Mouse (Mus musculus) ZHBTc4 (cell line): Measurements from ENCODE around the gene Pitpnm2.

Experiments used
- DNase-seq: peaks from one replicate; pipeline ENCODE4 v3.0.0-alpha.2; 2011; ENCODE audit warnings: low read depth, low spot score

Pitpnm2 gene

GRCm38 (mm10) chr5:124247986-124248626 lies 1.5 kb downstream of the Pitpnm2 start:
- DNase-seq = peak; percentile 74

DNA sequence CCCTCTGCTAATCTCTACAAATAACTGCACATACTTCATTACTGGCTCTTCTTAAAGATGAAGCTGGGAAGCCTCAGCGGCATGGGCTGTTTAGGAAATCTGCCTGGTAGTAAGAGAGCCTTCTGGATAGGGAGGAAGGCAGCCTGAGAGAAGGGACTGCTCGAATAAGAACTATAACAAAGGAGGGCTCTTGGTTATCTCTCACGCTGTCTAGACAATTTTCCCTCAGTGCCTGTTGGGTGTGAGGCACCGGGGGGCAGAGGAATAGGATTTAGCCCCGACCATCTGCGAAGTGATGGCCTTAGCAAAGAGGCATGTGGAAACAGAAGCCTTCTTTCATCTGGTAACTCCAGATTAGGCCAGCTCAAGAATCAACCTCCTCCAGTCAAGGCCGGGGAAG lies 2.3 kb downstream of the Pitpnm2 start:
- no peak for DNase-seq

DNA sequence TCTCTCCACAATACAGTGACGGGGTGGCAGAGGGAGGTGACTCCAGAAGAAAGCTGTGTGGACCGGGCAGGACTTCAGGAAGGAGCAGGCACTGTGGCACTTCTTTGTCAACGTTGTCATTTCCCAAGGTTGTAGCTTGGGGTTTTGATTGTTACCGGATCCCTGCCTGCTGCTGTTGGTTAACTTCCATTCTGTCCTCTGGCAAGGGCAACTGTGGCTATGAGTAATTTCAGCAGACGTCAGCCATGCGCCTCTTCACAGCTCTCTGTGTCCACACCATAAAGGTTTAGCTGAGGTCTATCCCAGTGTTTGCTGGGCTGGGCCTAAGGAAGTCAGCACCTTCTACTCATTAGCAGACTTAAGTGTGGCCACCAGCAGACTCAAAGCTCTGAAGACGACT lies 4.7 kb downstream of the Pitpnm2 start:
- DNase-seq = peak; percentile 13

GRCm38 (mm10) chr5:124244449-124244848 lies 5.1 kb downstream of the Pitpnm2 start:
- DNase-seq = no peak

GRCm38 (mm10) chr5:124243236-124243901 lies 6.2 kb downstream of the Pitpnm2 start:
- DNase-seq = peak; percentile 51

GRCm38 (mm10) chr5:124241686-124242444 lies 7.7 kb downstream of the Pitpnm2 start:
- no peak for DNase-seq

DNA sequence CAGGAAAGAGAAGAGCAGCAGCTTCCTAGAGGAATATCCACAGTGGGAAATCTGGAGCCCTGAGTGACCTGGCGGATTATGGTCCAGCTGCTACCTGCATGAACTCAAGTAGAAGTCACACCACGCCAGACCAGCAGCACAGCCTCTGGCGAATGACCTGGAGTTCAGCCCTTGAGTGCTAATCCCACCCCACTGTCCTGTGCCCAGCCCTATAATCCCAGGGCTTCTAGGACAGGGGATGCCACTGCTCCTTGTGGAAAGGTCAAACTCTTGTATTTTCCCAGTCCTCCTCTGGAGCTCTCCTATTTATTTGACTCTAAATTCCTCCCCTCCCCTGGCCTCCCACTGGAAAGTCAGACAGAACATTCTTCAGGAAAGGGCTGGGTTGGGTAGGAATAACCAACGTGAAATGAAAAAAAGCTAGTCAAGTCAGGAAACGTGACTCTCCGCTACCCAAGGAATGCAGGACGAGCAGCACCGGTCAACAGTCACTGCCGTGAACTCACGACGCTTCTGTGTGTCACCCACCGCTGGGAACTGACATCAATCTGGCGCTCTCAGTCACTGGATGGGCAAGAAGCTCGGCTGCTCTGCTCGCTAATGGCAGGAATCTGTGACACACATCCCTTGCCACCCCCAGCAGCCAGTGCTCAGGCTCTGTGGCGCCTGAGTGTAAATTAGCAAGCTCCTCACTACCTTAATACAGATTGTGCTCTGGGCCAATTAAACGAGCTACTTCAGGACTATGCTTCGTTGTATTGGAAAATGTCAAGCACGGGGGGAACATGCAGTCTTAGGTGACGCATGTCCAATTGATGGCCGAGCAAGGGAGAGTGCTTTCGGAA lies 8.5 kb downstream of the Pitpnm2 start:
- DNase-seq = no peak

DNA sequence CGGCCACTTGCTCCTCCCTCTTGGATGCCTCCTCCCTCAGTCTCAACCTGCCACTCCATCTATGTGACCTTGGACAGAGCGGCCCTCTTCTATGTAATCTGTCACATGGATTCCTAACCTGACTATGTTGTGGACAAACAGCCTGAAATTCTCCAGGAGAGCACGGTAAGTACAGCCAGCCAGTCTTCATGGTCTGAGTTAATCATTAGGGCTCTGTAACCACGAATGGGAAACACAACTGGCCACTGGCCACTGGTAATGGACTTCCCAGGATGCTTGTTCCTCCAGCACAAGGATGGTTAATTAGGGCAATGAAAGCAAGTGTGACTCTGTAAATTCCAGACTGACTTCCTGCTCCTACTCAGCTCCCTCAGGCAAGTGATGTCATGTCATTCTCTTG lies 13.4 kb downstream of the Pitpnm2 start:
- no peak for DNase-seq

DNA sequence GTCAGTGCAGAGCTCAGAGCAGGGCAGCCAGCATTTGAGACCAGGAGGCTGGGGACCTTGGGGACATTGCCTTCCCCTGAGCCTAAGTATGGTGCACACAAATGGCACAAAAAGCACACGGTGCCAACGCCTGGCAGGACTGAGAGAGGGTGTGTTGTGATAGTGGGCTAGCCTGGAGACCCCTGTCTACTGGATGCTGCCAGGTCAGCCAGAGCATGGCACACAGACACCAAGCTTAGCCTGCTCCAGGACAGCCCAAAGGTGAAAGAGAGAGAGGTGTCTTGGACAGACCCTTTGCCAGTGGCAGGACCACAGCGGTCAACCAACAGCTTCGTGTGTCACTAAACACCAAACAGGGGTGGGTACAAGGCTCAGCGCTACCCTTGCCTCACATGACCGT lies 14.8 kb downstream of the Pitpnm2 start:
- no peak for DNase-seq

DNA sequence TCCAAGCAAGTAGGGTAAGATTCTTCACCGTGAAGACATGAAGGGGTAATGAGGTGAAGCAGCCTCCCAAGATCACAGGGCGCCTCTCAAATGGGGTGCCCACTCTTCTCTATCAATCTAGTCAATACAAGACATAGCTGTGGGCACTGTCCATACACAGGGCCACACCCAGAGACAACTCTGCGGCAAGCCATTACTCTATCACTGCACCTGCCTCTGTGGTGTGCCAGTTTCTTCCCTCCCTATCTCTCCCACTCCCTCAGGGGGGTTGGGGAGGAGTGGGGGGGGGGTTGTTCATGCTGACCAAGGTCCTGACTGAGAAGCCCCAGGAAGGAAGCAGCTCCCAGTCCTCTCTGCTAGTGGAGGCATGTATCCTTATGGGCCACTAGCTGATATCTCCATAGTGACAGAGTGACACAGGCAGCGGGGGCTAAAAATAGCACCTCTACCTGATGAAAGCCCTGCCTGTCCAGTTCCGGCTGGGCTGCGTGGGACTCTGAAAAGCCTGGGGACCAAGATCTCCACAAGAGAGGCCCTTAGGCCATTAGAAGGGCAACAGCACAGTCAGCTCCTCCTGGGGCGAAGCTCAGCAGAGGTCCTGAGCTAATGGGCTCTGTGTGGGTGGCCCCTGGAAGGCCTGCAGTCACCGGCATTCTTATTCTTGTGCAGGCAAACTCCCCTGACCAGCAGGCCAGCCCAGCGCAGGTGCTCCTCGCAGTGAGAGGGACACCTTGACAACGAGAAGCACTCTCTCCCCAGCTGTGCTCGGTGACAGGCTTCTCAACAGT lies 15.5 kb downstream of the Pitpnm2 start:
- no peak for DNase-seq

GRCm38 (mm10) chr5:124233144-124233465 lies 16.5 kb downstream of the Pitpnm2 start:
- no peak for DNase-seq

GRCm38 (mm10) chr5:124232360-124233143 lies 17.0 kb downstream of the Pitpnm2 start:
- no peak for DNase-seq

GRCm38 (mm10) chr5:124230461-124230860 lies 19.1 kb downstream of the Pitpnm2 start:
- DNase-seq = no peak

GRCm38 (mm10) chr5:124227193-124227592 lies 22.4 kb downstream of the Pitpnm2 start:
- no peak for DNase-seq

DNA sequence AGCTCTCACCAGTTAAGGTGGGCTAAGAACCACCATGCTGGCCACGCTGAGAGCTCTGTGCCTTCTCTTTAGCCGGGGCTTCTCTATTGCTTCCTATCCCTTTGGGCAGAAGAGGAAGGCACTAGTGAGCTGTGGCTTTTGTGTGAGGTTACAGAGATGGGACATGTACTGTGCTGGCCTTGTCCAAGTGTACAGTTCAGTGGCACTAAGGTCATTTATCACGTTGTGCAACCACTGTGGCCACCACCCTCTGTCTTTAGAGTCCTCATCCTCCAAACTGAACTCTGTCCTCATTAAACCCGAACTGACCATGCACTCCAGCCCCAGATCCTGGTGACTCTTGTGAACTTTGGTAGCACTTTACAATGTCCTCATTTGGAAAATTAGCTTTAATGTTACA lies 23.1 kb downstream of the Pitpnm2 start:
- no peak for DNase-seq

DNA sequence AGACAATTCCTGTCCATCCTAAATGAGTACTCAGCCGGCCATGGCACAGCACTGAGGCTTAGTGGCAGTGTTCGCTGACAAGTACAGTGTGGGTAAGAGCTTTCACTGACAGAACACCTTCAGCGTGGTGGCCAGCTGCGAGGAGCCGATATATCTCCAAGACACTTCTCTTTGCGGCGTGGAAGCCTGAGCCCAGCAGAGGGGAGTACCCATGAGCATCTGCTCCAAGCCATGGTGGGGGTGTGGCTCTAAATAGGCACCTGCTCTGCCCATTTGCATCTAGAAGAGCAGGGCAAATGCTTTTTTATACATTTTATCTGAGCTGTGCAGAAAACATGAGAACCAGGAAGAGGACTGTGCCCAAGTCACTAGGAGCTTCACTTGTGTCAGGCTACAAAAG lies 23.7 kb downstream of the Pitpnm2 start:
- no peak for DNase-seq

GRCm38 (mm10) chr5:124224321-124225092 lies 25.1 kb downstream of the Pitpnm2 start:
- no peak for DNase-seq

DNA sequence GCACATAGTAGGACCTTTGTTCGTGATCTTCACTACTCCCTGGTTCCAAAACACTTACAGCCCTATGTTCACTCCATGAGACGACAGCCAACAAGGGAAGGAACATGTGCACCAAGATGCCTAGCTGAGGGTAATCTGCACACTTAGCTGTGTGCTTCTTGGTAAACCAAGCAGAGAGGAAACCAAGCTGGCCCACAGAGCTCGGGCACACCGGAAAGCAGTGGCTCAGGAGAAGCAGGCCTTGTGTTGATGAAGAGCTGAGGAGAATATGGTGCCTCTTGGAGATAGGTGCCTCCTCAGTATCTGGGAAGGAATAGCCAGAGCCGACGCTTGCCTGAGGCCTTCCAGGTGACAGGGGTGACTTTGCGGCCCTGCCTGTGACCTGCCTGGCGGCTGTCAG lies 26.0 kb downstream of the Pitpnm2 start:
- DNase-seq = no peak

GRCm38 (mm10) chr5:124222696-124223095 lies 26.9 kb downstream of the Pitpnm2 start:
- peak; percentile 31 for DNase-seq

GRCm38 (mm10) chr5:124221736-124222040 lies 27.9 kb downstream of the Pitpnm2 start:
- DNase-seq = no peak
